Mouse (Mus musculus) R1 (cell line): ENCODE measurements around the gene Robo2.

Experiments used
- DNase-seq: peaks from one replicate; pipeline ENCODE4 v3.0.0-alpha.2; 2018; ENCODE audit warnings: low read depth, low spot score

Gene Robo2

DNA sequence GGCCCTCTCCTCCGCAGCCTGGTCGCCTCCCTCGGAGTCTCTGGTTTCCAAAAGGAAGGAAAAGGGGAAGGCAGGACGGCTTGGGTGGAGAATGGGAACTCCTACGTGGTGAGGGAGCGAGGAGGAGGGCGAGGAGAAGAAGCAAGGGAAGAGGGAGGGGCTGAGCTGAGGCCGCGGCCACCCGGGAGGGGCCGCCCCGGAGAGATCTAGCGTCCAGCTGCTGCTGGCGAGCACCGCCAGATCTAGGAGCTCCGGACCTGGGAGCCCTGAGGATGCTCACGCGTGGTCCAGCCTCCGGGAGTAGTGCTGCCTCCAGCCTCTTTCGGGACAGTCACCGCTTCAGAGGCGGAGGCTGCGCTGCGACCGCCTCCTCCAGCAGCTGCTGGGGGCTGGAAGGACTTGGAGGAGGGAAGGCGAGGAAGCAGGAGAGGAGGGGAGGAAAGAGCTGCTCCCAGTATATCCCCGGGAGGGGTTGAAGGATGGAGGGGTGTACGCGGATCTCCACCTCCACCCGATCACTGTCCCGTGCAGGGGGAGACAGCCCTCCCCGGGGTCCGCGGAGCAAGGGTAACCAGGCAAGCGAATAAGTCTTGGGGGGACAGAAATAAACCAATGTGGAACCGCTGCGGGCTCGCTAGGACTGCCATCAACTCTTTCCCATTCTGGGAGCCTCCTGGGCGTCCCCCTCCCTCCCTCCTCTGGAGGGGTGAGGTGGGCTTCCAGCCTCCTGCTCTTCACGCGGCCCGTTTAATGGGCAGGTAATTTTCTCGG is at the start of gene Robo2:
TSS of gene Robo2 (minus strand) at position 345 of the 771 bp plus-strand sequence.
- peak; percentile 50 for DNase-seq

DNA sequence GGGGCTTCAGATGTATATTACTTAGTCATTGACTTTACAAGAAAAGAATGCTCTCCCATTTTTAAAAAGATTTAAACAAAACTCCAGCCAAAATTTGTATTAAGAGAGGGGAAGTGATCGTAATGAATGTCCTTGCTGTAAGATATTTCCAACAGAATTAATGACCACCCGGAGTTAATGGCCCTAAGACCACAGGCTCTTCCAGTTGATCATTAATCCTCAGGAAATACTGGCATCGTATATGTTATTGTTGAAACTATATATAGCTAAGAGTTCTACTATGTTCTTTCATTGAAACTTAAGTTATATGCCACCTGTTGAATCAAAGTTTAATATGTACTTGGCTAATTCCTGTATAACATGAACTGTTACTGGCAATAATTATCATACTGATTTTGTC is 46.5 kb upstream of the Robo2 start:
- DNase-seq: no peak

DNA sequence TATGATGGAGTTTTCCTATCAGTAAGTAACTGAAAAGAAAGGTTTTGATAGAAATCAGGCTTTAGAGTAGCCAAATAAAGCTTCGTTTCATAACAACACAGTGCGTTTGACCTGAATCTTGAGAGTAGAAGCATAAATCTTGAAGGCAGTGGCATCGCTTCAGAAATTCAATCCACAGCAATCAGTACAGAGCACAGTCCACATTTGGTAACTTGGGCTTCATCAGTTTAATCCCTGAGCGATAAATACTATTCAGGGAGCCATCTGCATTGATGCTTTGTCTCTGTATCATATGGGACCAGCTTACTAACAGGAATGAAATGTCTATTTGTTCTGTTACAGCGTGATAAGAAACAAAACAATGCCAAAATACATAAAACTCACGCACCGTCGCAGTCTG is 46.1 kb upstream of the Robo2 start:
- DNase-seq: no peak

DNA sequence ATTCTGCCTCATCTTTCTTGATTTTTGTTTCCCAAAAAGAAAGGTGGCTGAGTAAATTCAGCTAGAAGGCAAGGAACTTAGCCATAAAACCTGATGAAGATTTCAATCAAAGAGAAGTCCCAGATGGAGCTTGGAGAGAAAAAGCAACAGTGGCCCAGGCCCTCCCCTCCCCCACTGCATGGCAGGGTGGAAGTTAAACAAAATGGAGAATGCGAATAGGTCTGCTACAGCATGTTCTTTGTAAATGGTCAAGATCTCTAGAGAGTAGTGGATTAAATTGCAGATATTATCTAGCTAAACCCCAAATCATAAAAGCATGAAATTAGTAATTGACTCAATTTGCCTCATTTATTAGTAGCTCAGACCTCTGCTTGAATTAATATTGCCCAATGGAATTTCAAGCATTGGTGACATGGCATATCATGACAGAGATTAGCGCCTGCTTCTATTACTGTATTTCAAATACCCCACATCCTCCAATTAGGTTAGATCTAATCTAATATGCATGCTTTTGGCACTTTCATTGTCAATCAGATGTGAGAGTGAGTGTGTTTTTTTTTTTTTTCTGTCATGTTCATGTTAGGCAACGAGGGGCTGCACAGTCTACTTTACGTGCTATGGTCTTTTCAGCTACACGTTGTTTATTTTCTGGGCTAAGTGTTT is 45.3 kb upstream of the Robo2 start:
- DNase-seq: no peak

DNA sequence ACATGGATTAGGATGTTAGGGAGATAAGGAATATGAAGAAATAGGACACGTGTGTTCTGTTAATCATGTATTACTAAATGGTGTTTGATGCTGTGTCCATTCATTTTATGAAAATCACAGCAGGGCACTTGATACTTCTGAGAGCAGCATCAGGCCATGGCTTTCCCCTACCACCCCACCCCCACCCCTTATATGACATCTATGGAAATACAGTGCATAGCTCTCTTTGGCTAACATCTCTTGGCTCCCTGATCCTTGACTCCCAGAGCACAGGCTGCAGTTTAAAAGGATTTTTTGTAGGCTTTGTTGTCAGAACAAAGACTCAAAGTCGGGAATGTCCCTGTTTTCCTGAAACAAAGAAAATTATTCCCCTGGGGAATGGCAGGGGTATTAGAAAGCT is 43.6 kb upstream of the Robo2 start:
- peak; percentile 6 for DNase-seq

DNA sequence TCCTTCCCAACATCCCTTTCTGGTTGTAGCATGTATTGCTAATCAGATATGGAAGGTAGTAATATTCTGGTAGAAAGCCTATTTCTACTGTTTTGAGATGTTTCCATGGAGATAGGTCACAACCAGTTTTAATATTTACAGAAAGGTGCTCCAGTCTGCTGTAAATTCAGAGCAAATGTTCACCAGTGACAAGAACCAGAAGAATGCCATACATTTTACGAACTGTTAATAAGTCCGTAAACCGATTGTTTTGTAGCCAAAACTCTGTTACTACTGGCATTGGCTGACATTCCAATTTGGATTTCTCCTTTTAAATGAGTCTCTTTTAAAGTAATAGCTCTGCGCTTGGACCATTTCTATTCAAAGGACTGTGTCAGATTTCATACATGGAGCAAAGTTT is 36.4 kb upstream of the Robo2 start:
- no peak for DNase-seq

DNA sequence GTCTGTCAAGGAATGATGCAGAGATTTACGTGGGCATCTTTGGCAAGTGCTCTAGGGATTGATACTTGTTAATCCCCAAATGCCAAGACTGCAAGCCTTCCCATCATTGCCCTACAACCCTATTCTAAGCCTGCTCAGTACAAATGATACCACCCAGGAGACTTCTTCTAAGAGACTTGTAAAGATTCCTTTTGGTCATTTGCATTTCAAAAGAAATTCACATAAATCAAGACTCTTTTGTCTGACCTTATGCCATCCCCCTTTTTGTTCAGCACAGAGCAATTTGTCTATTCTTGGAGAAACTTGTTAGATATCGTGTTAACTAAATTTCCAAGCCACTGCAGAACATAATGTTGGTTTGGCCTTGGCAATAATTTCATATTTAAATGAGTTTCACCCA is 15.4 kb upstream of the Robo2 start:
- peak; percentile 15 for DNase-seq

DNA sequence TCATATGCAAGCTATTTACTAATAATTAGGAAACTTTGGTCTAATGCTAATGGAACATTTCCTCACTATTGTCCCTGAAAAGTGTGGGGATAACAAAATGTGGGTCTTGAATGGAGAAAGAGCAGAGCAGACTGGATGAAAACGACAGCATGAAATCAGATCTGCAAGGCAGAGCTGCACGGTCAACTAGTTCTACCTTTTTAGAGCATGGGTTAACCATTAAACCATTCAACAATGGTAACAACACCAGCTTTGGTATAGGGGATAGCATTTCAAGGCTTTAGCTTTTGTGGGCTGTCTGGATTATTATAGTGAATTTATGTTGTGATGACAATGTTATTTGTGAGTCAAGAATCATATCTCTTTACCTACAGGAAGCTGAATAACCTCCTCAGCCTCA is 8.7 kb upstream of the Robo2 start:
- DNase-seq: no peak

DNA sequence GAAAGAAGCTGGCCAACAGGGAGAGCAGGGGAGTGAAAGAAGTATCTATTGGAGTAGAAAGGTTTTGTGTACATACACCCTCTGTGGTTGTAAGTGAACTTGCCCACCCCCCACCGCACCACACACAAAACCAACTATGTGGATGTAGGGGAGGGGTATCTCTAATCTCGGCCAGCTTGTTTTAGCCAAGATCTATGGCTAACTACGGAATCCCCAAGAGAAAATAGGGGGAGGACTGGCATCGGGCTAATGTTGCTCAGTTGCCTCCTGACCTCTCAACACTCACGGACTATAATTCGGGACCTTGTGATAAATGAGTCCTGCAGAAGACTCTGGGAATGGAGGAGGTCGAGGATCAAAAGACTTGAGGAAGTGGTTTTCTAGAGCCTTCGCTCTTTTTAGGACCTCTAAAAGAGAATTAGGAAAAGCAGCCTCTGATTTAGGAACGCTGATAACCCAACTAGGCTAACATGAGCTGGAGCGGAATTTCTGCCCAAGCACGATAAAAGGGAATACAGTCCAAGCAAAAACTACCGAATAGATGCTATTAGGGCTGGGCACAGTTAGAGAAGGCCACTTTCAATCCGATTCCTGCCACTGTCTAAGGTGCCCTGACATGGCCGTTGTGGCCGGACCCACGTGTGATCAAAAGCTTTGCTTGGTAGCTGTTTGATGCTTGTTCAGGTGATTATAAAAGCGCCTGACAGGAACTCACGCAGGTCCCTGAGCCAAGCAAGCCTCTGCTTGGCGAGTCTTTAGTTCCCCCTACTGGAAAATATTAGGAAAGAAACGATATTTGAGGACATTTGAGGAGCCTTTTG is 1.1 kb upstream of the Robo2 start:
- DNase-seq: peak; percentile 50

DNA sequence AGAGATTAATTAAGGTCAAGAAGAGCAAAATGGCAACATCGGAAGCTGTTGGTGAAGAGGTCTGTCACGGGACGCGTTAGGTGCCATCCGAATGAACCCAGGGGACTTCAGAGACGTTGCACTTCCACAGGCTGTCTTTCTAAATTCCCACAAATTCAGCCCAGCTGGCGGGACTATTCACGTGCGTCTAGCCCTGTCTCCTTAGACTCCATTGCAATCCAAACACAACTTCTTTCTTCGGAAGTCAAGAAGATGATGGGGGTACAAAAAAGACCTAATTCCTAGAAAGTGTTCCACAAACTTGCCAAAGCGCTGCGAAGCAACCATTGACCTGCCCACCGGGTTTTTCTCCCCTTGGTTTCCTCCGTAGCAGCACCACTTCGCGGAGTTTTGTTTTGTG is 604 bp downstream of the Robo2 start:
- DNase-seq: no peak

DNA sequence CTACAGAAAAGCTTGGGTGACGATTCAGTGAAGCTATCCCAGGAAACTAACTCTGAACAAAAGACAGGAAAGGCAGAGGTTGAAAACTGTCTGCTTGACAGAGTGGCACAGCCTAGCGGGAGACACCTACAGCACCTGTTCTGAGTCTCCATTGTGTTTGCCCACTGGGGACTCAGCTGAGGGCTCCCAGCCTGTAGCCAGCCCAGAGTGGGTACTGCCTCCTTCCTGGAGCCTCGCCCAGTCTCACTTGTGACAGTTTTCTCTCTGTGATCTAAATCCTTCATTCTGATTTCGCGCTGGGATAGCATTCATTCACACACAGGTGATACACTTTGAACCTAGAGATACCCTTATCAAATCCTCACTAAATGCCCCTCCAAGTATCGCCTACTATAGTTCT is 1.5 kb downstream of the Robo2 start:
- no peak for DNase-seq

DNA sequence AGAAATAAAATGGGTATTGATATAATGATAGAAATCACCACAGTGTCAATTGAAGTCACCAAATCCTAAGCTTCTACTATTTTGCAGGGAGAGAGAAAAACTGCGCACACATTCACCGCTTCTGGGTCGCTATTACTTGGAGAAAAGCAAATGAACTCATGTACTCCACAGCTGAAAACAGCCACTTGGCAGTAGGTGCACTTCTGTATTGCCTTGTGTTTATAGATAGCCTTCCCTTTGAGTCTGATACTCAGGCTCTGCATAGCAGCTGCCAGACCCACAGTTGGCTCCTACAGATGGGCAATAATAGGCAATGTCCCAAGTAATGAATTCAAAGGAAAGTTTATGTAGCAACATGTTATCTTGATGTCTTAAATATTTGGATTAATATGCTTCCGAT is 2.1 kb downstream of the Robo2 start:
- DNase-seq: no peak

DNA sequence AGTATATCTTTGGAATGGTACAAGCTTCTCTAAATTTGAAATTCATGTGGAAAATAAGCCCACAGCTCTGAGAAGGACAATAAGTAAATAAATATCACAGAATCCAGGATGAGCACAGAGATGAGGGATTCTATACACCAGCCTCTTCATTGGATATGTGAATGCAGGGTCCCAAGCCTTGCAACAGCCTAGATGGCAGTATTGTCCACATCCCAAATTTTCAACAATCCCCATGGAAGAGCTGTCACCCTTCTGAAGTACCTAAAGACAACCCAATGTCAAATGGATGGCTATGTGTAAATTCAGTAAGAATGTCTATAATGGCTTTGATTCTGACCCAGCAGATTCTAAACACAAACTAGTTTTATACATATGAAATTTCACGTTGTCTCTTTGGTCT is 3.1 kb downstream of the Robo2 start:
- no peak for DNase-seq

DNA sequence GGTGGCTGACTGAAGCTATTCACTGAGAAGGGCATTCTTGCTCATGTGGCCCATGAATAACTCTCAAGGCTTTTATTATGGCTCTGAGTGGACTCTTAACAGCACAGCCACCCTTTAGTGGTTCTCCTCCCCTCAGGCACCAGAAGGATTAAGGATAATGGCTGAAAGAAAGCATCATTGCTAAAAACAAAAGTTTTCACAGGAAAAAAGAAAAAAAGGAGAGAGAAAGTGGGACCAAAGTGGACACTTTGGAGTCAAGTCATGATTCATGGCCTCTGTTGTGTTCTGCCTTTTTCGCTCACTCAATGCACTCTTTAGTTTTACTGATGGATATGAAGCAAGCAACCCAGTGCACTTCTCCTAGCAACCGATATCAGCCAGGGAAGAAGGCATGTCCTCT is 14.3 kb downstream of the Robo2 start:
- no peak for DNase-seq

DNA sequence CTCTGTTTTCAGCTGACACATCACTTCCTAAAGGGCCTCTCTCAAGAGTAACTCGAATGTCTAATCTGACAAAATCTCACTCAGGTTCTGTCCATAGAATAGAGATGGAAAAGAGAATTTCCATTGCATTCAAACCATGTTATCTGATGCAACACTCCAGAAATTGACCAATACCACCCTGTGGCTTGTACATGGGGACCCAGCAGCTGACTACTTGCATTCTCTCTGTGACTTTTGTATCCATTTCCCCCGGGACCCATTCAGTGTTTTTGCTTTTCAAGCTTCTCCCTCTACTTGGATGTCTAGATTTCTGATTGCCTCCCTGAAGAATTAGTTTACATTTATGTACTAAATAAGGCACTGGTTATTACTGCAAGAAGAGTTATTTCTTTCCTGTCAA is 15.9 kb downstream of the Robo2 start:
- DNase-seq: no peak

DNA sequence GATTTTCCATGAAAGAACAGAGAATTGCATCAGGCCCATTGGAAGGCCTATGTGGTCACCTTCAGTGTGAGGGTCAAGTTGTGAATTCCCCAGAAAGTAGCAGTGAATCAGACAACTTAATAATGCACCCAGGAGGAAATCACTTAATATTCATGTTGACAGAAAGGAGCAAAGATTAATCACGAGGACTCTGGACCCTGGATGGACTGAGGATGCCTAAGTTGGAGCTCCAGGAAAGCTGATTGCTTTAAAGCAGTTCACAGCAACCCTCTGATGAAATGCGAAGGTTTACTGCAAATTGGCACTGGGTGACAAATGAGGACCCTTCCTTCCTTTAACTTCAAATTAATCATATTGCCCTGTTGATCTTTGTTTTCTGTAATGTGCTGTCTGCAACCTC is 32.2 kb downstream of the Robo2 start:
- no peak for DNase-seq

DNA sequence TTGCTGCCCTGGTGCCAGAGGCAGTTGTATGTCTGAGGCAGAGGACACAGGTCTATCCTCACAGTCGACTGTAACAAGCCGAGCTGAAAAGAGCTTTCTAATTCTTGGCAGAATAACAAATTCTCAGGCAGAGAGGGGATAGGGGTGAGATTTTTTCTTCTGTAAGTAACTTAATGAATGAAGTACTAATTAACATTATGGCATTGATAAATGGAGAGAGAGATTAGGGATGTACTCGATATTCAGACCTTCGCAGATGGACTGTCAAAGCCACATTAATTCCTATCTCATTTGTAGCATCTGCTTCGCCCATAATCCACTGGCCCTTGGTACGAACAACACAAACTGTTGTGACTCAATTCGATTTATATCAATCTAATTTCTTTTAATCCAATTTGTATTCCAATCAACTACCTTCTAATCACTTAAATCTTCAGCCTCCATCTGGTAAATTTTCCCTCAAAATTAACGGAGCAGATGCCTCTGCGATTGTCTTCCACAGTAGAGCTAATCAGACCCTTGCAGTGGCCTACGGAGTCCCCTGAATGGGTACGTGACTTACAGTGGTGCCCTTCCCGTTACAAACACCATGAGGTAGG is 36.2 kb downstream of the Robo2 start:
- DNase-seq: no peak

DNA sequence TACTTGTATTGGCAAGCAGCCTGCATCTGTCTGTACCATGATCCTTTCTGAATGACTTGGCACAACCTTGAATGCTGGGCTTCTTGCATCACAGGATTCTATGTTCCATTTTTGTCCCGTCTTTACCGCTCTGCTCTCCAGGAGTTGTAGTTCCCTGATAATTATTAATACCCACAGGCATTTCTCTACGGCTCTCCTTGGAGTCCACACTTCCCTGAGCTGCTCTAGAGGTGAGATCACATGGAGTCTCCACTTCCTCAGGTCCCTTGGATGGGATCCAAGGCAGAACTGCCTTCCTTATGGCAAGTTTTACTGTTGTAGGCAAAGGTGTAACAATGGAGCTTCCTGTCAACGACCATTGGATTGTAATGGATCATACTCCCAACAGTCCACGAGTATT is 37.1 kb downstream of the Robo2 start:
- no peak for DNase-seq

DNA sequence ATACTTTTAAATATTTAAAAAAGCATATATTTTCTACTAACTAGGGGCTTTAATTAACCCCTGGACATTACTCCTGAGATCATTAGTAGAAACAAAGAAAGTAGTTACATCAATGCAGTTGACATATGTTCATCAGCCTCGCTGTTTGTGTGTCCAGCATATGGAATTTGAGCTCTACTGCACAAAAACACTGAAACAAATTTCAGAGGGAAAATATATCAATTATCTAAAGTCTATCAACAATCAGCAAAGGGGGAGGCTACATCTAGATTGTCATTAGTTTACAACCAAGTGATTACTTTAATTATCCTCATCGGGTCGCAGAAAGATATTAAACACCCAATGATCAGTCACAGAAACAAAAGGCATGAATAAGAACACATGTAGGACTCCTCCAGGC is 38.2 kb downstream of the Robo2 start:
- no peak for DNase-seq

DNA sequence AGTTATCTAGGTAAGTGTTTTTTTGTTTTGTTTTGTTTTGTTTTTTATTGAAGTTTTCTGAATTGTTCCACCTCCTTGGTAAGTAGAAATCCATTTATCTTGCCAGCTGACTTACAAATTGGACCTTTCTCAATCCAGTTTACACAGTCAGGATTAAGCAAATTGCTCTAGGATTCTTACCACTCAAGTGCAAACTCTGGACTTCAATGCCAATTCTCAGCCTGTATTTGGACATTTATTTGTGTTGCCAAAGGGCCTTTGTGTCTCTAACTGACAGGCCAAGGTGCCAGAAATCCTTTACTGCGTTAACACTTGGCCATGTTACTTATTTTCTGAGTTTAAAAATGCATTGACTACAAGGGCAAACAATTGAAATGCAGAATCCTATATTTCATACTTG is 38.7 kb downstream of the Robo2 start:
- DNase-seq: no peak

DNA sequence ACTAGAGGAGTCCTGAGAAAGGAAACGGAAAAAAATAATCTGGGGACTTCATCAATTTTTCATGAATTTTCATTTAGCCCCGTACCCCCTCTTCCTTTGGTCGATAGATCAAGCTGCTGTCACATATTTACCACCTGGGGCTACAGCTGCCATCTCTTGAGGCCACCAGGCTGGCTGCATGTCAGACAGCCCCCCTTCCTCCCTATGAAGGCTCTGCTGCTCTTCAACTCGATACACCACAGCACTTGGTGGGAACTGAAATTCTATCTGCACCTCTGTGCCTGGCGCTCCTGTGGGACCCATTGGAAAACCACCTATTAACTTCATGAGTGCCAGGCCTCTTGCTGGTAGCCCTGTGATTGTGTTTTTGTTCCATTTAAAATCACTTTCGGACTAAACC is 63.2 kb downstream of the Robo2 start:
- DNase-seq: no peak

DNA sequence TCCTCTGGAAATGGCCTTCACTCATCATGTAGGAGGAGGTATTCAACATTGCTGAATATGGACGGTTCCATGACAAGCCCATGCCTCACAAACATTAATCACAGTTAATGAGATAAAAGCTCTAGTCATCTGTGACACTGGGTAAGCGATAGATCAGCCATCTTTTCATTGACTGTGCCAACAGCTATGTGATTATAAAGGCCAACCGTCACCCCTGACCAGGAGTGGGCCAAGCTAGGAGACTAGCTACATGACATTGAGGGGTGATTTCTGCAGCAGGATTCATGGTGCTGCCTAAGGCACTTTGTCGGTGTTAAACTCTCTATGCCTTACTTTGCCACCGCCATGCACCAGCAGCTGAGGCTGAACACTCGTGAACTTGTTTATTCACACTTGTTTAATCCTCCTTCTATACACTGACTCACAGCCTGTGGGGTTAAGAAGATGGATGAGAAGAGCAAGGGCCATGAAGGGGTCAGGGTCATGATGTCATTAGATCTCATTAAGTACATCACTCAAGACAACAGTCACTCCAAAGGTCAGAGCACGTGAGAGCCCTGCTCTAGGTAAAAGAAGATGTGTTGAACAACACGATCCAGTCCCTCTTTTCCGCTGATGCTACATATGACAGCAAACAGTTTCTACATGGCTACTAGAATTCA is 72.5 kb downstream of the Robo2 start:
- DNase-seq: no peak
